Mouse (Mus musculus) heart, embryonic 13.5 days (tissue): ENCODE measurements around the gene Olfr1444. TPM values are rescaled to one million over a fixed set of nuclear protein-coding genes. Genes with fewer than 3 reads are reported as not detected.

Source experiments
- ATAC-seq: fragments of 200-750 bp; cut with Nextera tagmentation; 2 replicates; pipeline ENCODE4 v1.8.0; 2017; ENCODE audit warnings: moderate TSS enrichment; ENCODE audit not compliant: insufficient number of reproducible peaks, low FRiP score, low TSS enrichment; ENCODE audit errors: extremely low read depth
- H3K27ac ChIP-seq: fragments of 300-500 bp; sonication (generic); replicated peaks from 2 replicates; pipeline ENCODE4 v1.5.1; 2015; ENCODE audit warnings: moderate library complexity, mild to moderate bottlenecking, inconsistent platforms
- H3K27me3 ChIP-seq: fragments of 300-500 bp; sonication (generic); replicated peaks from 2 replicates; pipeline ENCODE4 v1.6.1; 2015; ENCODE audit warnings: mild to moderate bottlenecking, inconsistent platforms
- H3K36me3 ChIP-seq: fragments of 300-500 bp; sonication (generic); 2 replicates; pipeline ENCODE4 v1.6.1; 2015; ENCODE audit warnings: mild to moderate bottlenecking, inconsistent platforms
- H3K4me1 ChIP-seq: fragments of 300-500 bp; sonication (generic); 2 replicates; pipeline ENCODE4 v1.6.1; 2015; ENCODE audit warnings: inconsistent platforms
- H3K4me2 ChIP-seq: fragments of 300-500 bp; sonication (generic); 2 replicates; pipeline ENCODE4 v1.6.1; 2015; ENCODE audit warnings: inconsistent platforms, mild to moderate bottlenecking, moderate library complexity
- H3K4me3 ChIP-seq: fragments of 300-500 bp; sonication (generic); 2 replicates; pipeline ENCODE4 v1.5.1; 2015; ENCODE audit warnings: moderate library complexity, mild to moderate bottlenecking, inconsistent platforms
- H3K9ac ChIP-seq: fragments of 300-500 bp; sonication (generic); 2 replicates; pipeline ENCODE4 v1.6.1; 2015; ENCODE audit warnings: inconsistent platforms, mild to moderate bottlenecking, moderate library complexity
- H3K9me3 ChIP-seq: fragments of 300-500 bp; sonication (generic); 2 replicates; pipeline ENCODE4 v1.6.1; 2016; ENCODE audit warnings: inconsistent platforms
- WGBS: fragments of 180-500 bp; shearing (Covaris S2); methylation state at CpG from one replicate; pipeline ENCODE4 v1.1.7; 2015; ENCODE audit warnings: mixed read lengths; 5-methylcytosine and 5-hydroxymethylcytosine counted together
- polyA plus RNA-seq: library from polyadenylated mRNA; unstranded; fragments of >200 nt; fragmentation: Nextera tagmentation; extraction: Ambion mirVana; gene quantifications from 2 replicates; pipeline ENCODE4 v1.2.1, GENCODE M21; 2015

Gene Olfr1444
- polyA plus RNA-seq, 1 experiment from 2014 or later: not detected

- H3K9me3 ChIP-seq: no peaks in the 10 kb centered on the region
- no peak within 1 kb of the TSS for H3K4me3 ChIP-seq
- ATAC-seq: no peak
- no peaks in the 10 kb centered on the region for H3K36me3 ChIP-seq
- no peak within 1 kb of the TSS for H3K4me2 ChIP-seq
- H3K27me3 ChIP-seq: no peaks in the 10 kb centered on the region
- 76% methylated on average over 1 of the region's 1 CpGs for whole genome bisulfite sequencing
- H3K4me1 ChIP-seq: no peaks in the 10 kb centered on the region
- H3K27ac ChIP-seq: no peak within 1 kb of the TSS
- H3K9ac ChIP-seq: no peak within 1 kb of the TSS
Measured at GRCm38 (mm10) chr19:12893424-12893823, 36.3 kb downstream of the Olfr1444 start, which contains the start of gene Olfr1446. Olfr1446 (minus strand) TSS chr19:12893524.

GRCm38 (mm10) chr19:12903643-12904042, 46.6 kb downstream of the Olfr1444 start, which contains the start of gene Olfr1447:
Olfr1447 (minus strand) TSS chr19:12903743.
- peaks cover 11% of the 10 kb centered on the region for H3K9me3 ChIP-seq
- no peak within 1 kb of the TSS for H3K27ac ChIP-seq
- no peak within 1 kb of the TSS for H3K9ac ChIP-seq
- WGBS: 86% methylated on average over 1 of the region's 1 CpGs
- no peak within 1 kb of the TSS for H3K4me3 ChIP-seq
- H3K27me3 ChIP-seq: no peaks in the 10 kb centered on the region
- H3K36me3 ChIP-seq: no peaks in the 10 kb centered on the region
- no peaks in the 10 kb centered on the region for H3K4me1 ChIP-seq
- no peak within 1 kb of the TSS for H3K4me2 ChIP-seq
- ATAC-seq: no peak

Other genes starting within 250 kb of the Olfr1444 start
- gene Glyat, start 224.0 kb upstream of the Olfr1444 start, polyA plus RNA-seq: 0.05 TPM in 1 of 2 replicates, not detected in the other
- gene Olfr1442, start 186.8 kb upstream of the Olfr1444 start, polyA plus RNA-seq: not detected in 2 replicates
- gene Olfr1443, start 179.2 kb upstream of the Olfr1444 start, polyA plus RNA-seq: not detected in 2 replicates
- gene Keg1, start 161.5 kb upstream of the Olfr1444 start, polyA plus RNA-seq: not detected in 2 replicates
- 0.78 and 0.82 TPM in 2 replicates for gene Cntf, start 91.7 kb upstream of the Olfr1444 start, polyA plus RNA-seq
- 10.0 and 10.4 TPM in 2 replicates for gene Zfp91, start 61.2 kb upstream of the Olfr1444 start, polyA plus RNA-seq
- gene Lpxn, start 61.1 kb upstream of the Olfr1444 start, polyA plus RNA-seq: 1.2 TPM in 2 replicates
- not detected in 2 replicates for gene Gm5244, start 10.6 kb upstream of the Olfr1444 start, polyA plus RNA-seq
- not detected in 2 replicates for gene Olfr1445, start 26.6 kb downstream of the Olfr1444 start, polyA plus RNA-seq
- not detected in 2 replicates for gene Olfr1446, start 36.2 kb downstream of the Olfr1444 start, polyA plus RNA-seq
- gene Olfr1447, start 46.5 kb downstream of the Olfr1444 start, polyA plus RNA-seq: not detected in 2 replicates
- not detected in 2 replicates for gene Olfr1448, start 67.1 kb downstream of the Olfr1444 start, polyA plus RNA-seq
- not detected in 2 replicates for gene Olfr1449, start 73.6 kb downstream of the Olfr1444 start, polyA plus RNA-seq
- gene Olfr1450, start 93.0 kb downstream of the Olfr1444 start, polyA plus RNA-seq: not detected in 2 replicates
- gene Olfr1451, start 137.7 kb downstream of the Olfr1444 start, polyA plus RNA-seq: not detected in 2 replicates
- not detected in 2 replicates for gene Olfr1453, start 171.0 kb downstream of the Olfr1444 start, polyA plus RNA-seq
- not detected in 2 replicates for gene Olfr1454, start 203.3 kb downstream of the Olfr1444 start, polyA plus RNA-seq
- not detected in 2 replicates for gene Olfr1457, start 240.6 kb downstream of the Olfr1444 start, polyA plus RNA-seq
- not detected in 2 replicates for gene Olfr1458, start 249.5 kb downstream of the Olfr1444 start, polyA plus RNA-seq